Mouse (Mus musculus) testis, adult 10 weeks (tissue): ENCODE results near the gene Olfr1252. TPM values are rescaled to one million over a fixed set of nuclear protein-coding genes. Genes with fewer than 3 reads are reported as not detected.

Experiments
- polyA plus RNA-seq: library from polyadenylated mRNA; stranded (reverse); fragments of 350-450 nt; fragmentation: Illumina TruSeq; extraction: RNeasy Lipid Tissue Mini Kit (QIAGEN cat#74804); gene quantifications from one replicate; pipeline ENCODE4 v1.2.3, GENCODE M21; 2014; ENCODE audit warnings: low read depth, low replicate concordance

Gene Olfr1252
- polyA plus RNA-seq, result not detected

GRCm38 (mm10) chr2:89724912-89725311, at the start of gene Olfr1252:
Gene Olfr1252 (minus strand): TSS chr2:89725012.

DNA sequence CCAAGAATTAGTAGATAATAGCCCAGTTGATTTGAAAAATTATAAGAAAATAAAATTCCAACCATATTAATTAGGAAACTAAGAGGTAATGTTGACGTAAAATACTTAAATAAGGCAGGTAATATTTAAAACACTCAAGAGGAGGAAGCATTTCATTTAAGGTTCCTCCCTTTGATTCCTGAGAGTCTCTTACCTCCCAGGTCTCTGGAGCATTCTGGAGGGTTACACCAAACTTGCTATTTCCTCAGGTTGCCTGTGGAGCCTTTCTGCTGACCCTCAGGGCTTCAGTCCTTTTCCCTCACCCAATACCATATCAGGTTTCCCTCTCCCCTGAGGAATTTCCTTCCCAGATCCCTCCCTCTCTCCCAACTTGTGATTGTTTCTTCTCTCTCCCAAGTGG, 32.2 kb upstream of the Olfr1252 start, which contains the start of gene Olfr1253:
Olfr1253 (minus strand) TSS at position 101 of the 400 bp plus-strand sequence.

DNA sequence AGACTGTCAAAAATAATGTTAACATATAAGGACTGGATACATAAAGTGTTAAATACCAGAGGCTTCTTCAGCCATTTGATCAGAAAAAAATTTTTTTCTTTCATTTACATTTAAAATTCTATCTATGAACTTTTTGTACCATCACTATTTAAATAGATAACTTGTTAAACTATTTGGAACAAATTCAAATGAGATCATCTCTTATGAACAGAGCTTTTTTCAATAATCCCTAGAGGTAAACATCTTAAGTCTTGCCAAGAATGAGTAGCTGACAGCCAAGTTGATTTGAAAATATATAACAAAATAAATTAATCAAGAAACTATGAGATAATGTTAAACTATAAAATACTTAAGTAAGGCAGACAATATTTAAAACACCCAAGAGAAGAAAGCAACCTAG, 53.0 kb downstream of the Olfr1252 start, which contains the start of gene Olfr1251:
Olfr1251 (minus strand) TSS at position 101 of the 400 bp plus-strand sequence.

Other genes starting within 250 kb of the Olfr1252 start
- gene Olfr1241, start 237.9 kb downstream of the Olfr1252 start, polyA plus RNA-seq, result not detected
- not detected for gene Olfr1242, start 226.7 kb downstream of the Olfr1252 start, polyA plus RNA-seq
- gene Olfr1243, start 193.5 kb downstream of the Olfr1252 start, polyA plus RNA-seq, result not detected
- not detected for gene Olfr1245, start 146.6 kb downstream of the Olfr1252 start, polyA plus RNA-seq
- gene Olfr1246, start 131.9 kb downstream of the Olfr1252 start, polyA plus RNA-seq, result not detected
- gene Olfr1247, start 110.9 kb downstream of the Olfr1252 start, polyA plus RNA-seq, result not detected
- gene Olfr1248, start 106.8 kb downstream of the Olfr1252 start, polyA plus RNA-seq, result not detected
- not detected for gene Olfr1249, start 90.0 kb downstream of the Olfr1252 start, polyA plus RNA-seq
- 0.18 TPM for gene Olfr1250, start 63.5 kb downstream of the Olfr1252 start, polyA plus RNA-seq
- gene Olfr1251, start 53.1 kb downstream of the Olfr1252 start, polyA plus RNA-seq, result 0.34 TPM
- not detected for gene Olfr1253, start 32.1 kb upstream of the Olfr1252 start, polyA plus RNA-seq
- not detected for gene Olfr1254, start 68.6 kb upstream of the Olfr1252 start, polyA plus RNA-seq
- gene Olfr1255, start 87.0 kb upstream of the Olfr1252 start, polyA plus RNA-seq, result not detected
- not detected for gene Olfr1256, start 116.5 kb upstream of the Olfr1252 start, polyA plus RNA-seq
- not detected for gene Olfr48, start 123.2 kb upstream of the Olfr1252 start, polyA plus RNA-seq
- gene Olfr1257, start 153.4 kb upstream of the Olfr1252 start, polyA plus RNA-seq, result 0.14 TPM
- gene Olfr1258, start 202.3 kb upstream of the Olfr1252 start, polyA plus RNA-seq, result not detected
- gene Olfr1259, start 223.7 kb upstream of the Olfr1252 start, polyA plus RNA-seq, result 0.07 TPM
- gene Olfr1260, start 249.3 kb upstream of the Olfr1252 start, polyA plus RNA-seq, result not detected